Mouse (Mus musculus) heart, embryonic 15.5 days (tissue): Measurements from ENCODE around the gene Babam1. TPM values are rescaled to one million over a fixed set of nuclear protein-coding genes. Genes with fewer than 3 reads are reported as not detected.

Source experiments
- ATAC-seq: fragments of 200-750 bp; cut with Nextera tagmentation; replicated peaks from 2 replicates; pipeline ENCODE4 v1.8.0; 2017; ENCODE audit warnings: low read depth, moderate TSS enrichment; ENCODE audit not compliant: insufficient number of reproducible peaks, insufficient read depth, low FRiP score
- H3K27ac ChIP-seq: fragments of 300-500 bp; sonication (generic); 2 replicates; pipeline ENCODE4 v1.5.1; 2015; ENCODE audit warnings: mild to moderate bottlenecking, inconsistent platforms
- H3K27me3 ChIP-seq: fragments of 300-500 bp; sonication (generic); 2 replicates; pipeline ENCODE4 v1.6.1; 2015; ENCODE audit warnings: inconsistent platforms
- H3K36me3 ChIP-seq: fragments of 300-500 bp; sonication (generic); 2 replicates; pipeline ENCODE4 v1.6.1; 2015; ENCODE audit warnings: mild to moderate bottlenecking, inconsistent platforms
- H3K4me1 ChIP-seq: fragments of 300-500 bp; sonication (generic); replicated peaks from 2 replicates; pipeline ENCODE4 v1.6.1; 2015; ENCODE audit warnings: inconsistent platforms
- H3K4me2 ChIP-seq: fragments of 300-500 bp; sonication (generic); 2 replicates; pipeline ENCODE4 v1.6.1; 2015; ENCODE audit warnings: inconsistent platforms, mild to moderate bottlenecking, moderate library complexity
- H3K4me3 ChIP-seq: fragments of 300-500 bp; sonication (generic); 2 replicates; pipeline ENCODE4 v1.5.1; 2015; ENCODE audit warnings: mild to moderate bottlenecking, inconsistent platforms
- H3K9ac ChIP-seq: fragments of 300-500 bp; sonication (generic); 2 replicates; pipeline ENCODE4 v1.6.1; 2015; ENCODE audit warnings: mild to moderate bottlenecking, inconsistent platforms
- H3K9me3 ChIP-seq: fragments of 300-500 bp; sonication (generic); replicated peaks from 2 replicates; pipeline ENCODE4 v1.6.1; 2016; ENCODE audit warnings: inconsistent platforms
- WGBS: fragments of 180-500 bp; shearing (Covaris S2); methylation state at CpG from one replicate; pipeline ENCODE4 v1.1.7; 2015; ENCODE audit warnings: mixed read lengths; 5-methylcytosine and 5-hydroxymethylcytosine counted together
- polyA plus RNA-seq: library from polyadenylated mRNA; unstranded; fragments of >200 nt; fragmentation: Nextera tagmentation; extraction: Ambion mirVana; gene quantifications from 2 replicates; pipeline ENCODE4 v1.2.1, GENCODE M21; 2015

Gene Babam1
- 75.5 and 89.9 TPM in 2 replicates for polyA plus RNA-seq

DNA sequence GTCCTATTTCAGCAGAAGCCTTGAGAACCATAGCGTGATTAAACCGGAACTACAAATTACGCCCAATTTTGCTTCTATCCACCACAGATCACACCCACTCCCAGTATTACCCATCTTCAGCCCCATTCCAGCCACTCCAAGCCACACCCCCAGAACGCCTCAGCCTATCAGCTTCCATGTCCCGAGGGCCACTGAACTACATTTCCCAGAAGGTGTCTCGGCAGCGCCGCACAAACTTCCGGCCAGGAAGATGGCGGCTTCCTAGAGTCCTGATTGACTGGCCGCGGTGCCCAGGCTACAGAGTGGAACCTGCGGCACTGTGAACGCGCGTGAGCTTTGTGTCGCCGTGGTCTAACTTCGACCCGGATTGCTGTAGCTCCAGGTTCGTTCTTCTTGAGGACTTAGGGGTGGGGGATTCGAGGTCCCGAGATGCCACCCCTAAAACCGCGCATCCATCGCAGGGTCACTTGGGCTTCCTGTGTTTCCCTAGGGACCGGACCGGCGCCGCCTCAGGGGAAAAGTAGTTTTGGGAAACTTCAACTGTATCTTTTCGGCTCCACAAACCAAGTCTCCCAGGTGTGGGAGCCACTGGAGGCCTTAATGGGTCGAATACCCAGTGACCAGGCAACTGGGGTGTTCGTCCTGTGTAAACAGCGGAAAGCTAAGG is at the start of gene Babam1:
Gene Babam1, plus strand, starts transcription at position 223 of the 667 bp plus-strand sequence.
- Histone ChIP-seq H3K27ac (peak within 1 kb of the TSS; percentile 81), H3K9ac (peak within 1 kb of the TSS; percentile 76), H3K9me3 (no peaks in the 10 kb centered on the region), H3K4me1 (peaks cover 13% of the 10 kb centered on the region), H3K4me3 (peak within 1 kb of the TSS; percentile 64), H3K4me2 (peak within 1 kb of the TSS; percentile 84), H3K36me3 (peaks cover 13% of the 10 kb centered on the region), H3K27me3 (no peaks in the 10 kb centered on the region)
- peak; percentile 91 for ATAC-seq
- under 1% methylated on average over 34 of the region's 34 CpGs for WGBS

DNA sequence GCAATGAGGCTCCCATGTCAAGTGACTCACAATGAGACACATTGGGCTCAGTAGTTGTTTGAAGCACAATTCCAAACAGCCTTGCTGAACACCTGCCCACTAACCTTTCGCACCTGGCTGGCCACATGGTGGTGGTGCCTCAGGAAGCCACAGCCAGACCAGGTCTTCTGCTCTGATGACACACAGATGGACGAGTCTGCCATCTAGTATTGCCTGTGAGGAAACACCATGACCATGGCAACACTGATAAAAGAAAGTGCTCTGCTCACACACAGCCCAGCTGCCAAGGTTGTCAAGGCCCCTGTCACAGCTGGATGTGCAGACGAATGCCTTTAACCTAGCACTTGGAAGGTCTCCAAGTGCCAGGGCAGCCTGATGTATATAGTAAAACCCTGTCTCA is 45.5 kb upstream of the Babam1 start:
- H3K9ac ChIP-seq, result no peak overlapping the region
- no peak overlapping the region for H3K4me3 ChIP-seq
- WGBS, result 48% methylated on average over 3 of the region's 3 CpGs
- H3K27ac ChIP-seq, result no peak overlapping the region
- H3K4me2 ChIP-seq, result no peak overlapping the region
- no peak; the same call in 1 of the 2 replicates for ATAC-seq
- H3K4me1 ChIP-seq, result peaks cover 4% of the 10 kb centered on the region; the same call in 1 of the 2 replicates
- H3K27me3 ChIP-seq, result no peaks in the 10 kb centered on the region
- H3K9me3 ChIP-seq, result no peaks in the 10 kb centered on the region
- H3K36me3 ChIP-seq, result peaks cover 90% of the 10 kb centered on the region

DNA sequence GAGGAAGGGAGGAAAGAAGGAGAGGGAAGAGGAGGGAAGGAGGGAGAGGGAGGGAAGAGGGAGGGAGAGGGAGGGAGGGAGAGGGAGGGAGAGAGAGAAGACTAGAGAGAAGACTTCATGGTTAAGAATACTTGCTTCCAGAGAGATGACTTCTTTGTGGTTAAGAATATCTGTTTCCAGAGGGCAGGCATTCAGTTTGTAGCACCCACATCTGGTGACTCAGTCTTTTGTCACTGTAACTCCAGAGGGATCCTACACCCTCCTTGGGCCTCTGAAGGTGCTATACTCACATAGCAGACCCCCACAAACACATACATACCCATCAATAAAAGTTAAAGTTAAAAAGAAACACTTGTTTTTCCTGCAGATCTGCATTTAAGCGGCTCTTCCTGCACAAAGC is 45.1 kb upstream of the Babam1 start:
- Histone ChIP-seq H3K4me2 (no peak overlapping the region), H3K36me3 (peaks cover 90% of the 10 kb centered on the region)
- 93% methylated on average over 1 of the region's 1 CpGs for WGBS

DNA sequence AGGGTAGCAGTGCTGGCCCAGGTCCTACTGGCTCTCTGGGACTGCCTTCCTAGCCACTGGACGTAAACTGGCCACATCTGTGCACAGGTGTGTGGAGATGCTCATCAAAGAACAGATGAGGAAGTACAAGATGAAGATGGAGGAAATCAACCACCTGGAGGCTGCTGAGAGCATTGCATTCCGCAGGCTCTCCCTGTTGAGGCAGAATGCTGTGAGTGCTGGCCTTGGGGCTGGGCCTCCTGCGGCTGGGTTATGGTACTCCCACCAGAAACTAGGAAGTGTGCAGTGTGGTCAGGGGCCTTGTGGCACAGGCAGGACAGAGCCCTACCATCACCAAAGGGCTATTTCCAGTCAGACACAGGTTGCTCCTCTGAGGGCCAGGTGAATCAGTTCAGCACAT is 38.6 kb upstream of the Babam1 start:
- no peak overlapping the region for H3K4me2 ChIP-seq
- peaks cover 73% of the 10 kb centered on the region for H3K36me3 ChIP-seq
- no peaks in the 10 kb centered on the region for H3K9me3 ChIP-seq
- no peaks in the 10 kb centered on the region for H3K27me3 ChIP-seq
- WGBS, result 91% methylated on average over 3 of the region's 3 CpGs
- no peak overlapping the region for H3K9ac ChIP-seq
- H3K4me3 ChIP-seq, result no peak overlapping the region
- no peak overlapping the region for H3K27ac ChIP-seq
- no peak for ATAC-seq
- H3K4me1 ChIP-seq, result no peaks in the 10 kb centered on the region

More for the DNA sequence above, 45.1 kb upstream of the Babam1 start:
- no peak overlapping the region for H3K4me3 ChIP-seq
- no peaks in the 10 kb centered on the region for H3K27me3 ChIP-seq
- H3K9me3 ChIP-seq, result no peaks in the 10 kb centered on the region
- no peak overlapping the region for H3K9ac ChIP-seq
- peaks cover 4% of the 10 kb centered on the region; the same call in 1 of the 2 replicates for H3K4me1 ChIP-seq
- no peak overlapping the region for H3K27ac ChIP-seq
- ATAC-seq, result no peak

DNA sequence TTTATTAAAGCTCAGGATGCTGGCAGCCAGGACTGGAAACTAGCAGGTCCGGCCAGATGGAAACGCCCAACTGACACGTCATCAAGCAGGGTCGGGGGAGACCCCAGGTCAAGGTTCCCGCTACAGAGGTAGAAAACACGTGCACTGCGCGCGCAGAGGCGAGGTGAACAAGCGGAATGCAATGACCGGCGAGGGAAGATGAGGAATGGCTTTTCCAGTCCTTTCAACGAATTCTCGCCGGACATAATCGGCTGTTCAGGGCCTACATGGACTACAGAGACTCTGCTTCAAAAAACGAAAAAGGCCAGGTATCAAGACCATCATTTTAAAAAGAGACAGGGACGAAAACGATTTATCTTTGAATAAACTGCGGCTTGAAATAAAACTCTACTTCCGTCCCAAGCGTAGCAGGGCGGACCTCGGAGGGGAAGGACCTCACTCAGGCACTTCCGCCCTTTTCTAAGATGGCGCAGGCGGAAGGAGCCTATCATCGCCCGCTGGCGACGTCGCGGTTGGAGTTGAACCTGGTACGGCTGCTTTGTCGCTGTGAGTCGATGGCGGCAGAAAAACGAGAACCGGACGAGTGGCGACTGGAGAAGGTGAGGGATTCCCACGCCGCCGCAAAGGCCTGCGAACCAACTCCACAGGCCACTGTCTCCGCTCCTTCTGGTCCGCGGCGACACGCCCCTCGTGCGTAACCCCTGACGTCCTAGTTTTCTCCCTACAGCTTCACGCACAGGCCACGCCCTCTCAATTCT is 29.7 kb upstream of the Babam1 start, which contains the start of gene Use1:
Gene Use1, plus strand, starts transcription at position 78 of the 758 bp plus-strand sequence.
- peak; percentile 82 for ATAC-seq
- WGBS, result under 1% methylated on average over 56 of the region's 56 CpGs

DNA sequence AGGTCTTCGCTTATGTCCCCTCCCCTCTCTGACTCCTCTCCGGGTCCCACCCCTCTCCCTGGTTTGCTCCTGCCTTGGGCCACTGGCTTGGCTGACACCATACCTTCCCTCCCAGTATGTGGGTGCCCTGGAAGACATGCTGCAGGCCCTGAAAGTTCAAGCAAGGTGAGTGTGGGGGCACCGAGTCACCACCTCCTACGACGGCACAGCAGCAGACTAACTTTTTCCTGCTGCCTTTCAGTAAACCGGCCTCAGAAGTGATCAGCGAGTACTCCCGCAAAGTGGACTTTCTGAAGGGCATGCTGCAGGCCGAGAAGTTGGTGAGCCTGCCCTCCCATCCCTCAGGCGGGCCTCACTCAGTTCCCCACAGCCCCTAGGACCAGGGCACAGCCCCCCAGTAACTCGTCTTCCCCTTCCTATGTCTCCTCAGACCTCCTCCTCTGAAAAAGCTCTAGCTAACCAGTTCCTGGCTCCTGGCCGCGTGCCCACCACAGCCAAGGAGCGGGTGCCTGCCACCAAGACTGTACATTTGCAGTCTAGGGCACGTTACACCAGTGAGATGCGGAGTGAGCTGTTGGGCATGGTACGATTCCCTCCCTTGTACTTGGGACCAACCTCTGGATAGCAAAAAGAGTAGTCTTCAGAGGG is 29.0 kb upstream of the Babam1 start:
- Histone ChIP-seq H3K27me3 (no peaks in the 10 kb centered on the region), H3K4me3 (peak overlapping the region; percentile 79), H3K27ac (peak overlapping the region; percentile 93), H3K9ac (peak overlapping the region; percentile 70), H3K36me3 (peaks cover 7% of the 10 kb centered on the region; the same call in 1 of the 2 replicates), H3K4me2 (peak overlapping the region; percentile 87), H3K4me1 (peaks cover 33% of the 10 kb centered on the region), H3K9me3 (no peaks in the 10 kb centered on the region)
- 39% methylated on average over 17 of the region's 17 CpGs for WGBS
- ATAC-seq, result no peak

More for the DNA sequence above, 29.7 kb upstream of the Babam1 start, which contains the start of gene Use1:
- Histone ChIP-seq H3K4me1 (peaks cover 33% of the 10 kb centered on the region), H3K27ac (peak within 1 kb of the TSS; percentile 93), H3K36me3 (peaks cover 7% of the 10 kb centered on the region; the same call in 1 of the 2 replicates), H3K9me3 (no peaks in the 10 kb centered on the region), H3K4me3 (peak within 1 kb of the TSS; percentile 79), H3K4me2 (peak within 1 kb of the TSS; percentile 87), H3K9ac (peak within 1 kb of the TSS; percentile 70), H3K27me3 (no peaks in the 10 kb centered on the region)

DNA sequence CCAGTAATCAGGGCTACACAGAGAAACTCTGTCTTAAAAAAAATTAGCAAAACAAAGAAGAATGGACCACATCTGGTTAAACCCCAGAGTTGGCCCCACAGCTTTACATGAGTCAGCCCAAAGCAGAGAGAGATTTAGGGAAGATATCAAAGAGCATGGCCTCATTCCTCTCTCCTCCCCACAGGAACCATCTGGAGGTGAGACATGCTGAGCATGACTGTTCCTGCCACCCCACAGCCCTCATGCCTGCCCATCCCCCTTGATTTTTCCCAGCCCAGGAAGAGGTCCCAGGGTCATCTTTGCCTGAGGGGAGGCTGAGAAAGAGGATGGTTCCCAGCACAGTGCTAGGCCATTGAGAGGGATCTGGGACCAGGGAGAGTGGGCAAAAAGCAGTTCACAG is 28.3 kb upstream of the Babam1 start:
- no peak for ATAC-seq
- H3K27ac ChIP-seq, result peak overlapping the region; percentile 93
- no peak overlapping the region; the same call in 1 of the 2 replicates for H3K9ac ChIP-seq
- no peaks in the 10 kb centered on the region for H3K9me3 ChIP-seq
- H3K27me3 ChIP-seq, result no peaks in the 10 kb centered on the region
- no peak overlapping the region for H3K4me3 ChIP-seq
- H3K4me1 ChIP-seq, result peaks cover 33% of the 10 kb centered on the region
- peaks cover 7% of the 10 kb centered on the region; the same call in 1 of the 2 replicates for H3K36me3 ChIP-seq
- H3K4me2 ChIP-seq, result peak overlapping the region; percentile 87; the same call in 1 of the 2 replicates

DNA sequence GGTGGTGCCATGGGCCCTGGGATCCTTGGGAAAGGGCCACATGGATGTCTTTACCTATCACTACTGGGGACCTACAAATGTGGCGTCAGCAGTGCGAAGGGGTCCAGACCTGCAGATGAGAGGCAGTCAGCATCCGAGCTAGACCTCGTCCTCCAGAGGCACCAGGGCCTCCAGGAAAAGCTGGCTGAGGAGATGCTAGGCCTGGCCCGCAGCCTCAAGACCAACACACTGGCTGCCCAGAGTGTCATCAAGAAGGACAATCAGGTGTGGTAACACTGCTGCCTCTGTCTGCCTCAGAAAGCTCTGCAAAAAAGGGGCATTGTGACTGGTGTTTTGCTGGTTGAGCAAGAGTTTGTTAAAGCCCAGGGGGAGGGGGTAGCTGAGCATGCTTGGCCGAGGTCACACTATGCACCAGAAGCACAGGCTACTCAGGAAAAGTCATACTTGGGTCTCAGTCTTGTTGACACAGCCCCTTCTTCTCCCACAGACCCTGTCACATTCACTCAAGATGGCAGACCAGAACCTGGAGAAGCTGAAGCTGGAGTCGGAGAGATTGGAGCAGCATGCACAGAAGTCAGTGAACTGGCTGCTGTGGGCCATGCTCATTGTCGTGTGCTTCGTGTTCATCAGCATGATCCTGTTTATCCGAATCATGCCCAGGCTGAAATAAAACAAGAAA is 27.5 kb upstream of the Babam1 start:
- Histone ChIP-seq H3K4me1 (peaks cover 33% of the 10 kb centered on the region), H3K4me3 (no peak overlapping the region), H3K9ac (no peak overlapping the region), H3K27me3 (no peaks in the 10 kb centered on the region), H3K4me2 (no peak overlapping the region), H3K9me3 (no peaks in the 10 kb centered on the region), H3K36me3 (peaks cover 14% of the 10 kb centered on the region), H3K27ac (peak overlapping the region; percentile 90)
- no peak for ATAC-seq
- WGBS, result 92% methylated on average over 10 of the region's 10 CpGs

DNA sequence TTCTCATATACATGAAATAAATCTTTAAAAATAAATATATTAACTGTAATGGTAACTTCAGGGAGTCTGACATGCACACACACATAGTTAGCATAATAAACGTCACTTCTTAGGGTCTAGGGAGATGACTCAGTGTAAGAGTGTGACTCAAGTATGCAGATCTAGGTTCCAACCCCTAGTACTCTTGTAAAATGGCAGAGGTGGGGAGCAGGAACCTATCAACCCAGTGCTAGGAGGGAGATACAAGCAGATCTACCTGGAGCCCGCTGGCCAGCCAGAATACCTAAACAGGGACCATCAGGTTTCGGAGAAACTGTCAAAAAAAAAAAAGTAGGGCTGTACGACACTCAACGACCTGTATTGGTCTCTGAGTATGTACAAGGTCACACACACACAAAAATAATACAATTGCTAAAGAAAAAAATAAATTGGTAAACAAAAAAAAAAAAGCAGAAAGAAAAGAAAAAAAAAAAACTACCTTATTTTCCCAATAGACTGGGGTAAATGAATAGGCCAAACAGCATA is 25.9 kb upstream of the Babam1 start:
- Histone ChIP-seq H3K27me3 (no peaks in the 10 kb centered on the region), H3K9me3 (no peaks in the 10 kb centered on the region), H3K36me3 (peaks cover 27% of the 10 kb centered on the region), H3K4me2 (peak overlapping the region; percentile 66), H3K4me1 (peaks cover 43% of the 10 kb centered on the region), H3K9ac (peak overlapping the region; percentile 67), H3K4me3 (peak overlapping the region; percentile 84), H3K27ac (peak overlapping the region; percentile 90)
- 17% methylated on average over 5 of the region's 5 CpGs for WGBS
- ATAC-seq, result no peak

DNA sequence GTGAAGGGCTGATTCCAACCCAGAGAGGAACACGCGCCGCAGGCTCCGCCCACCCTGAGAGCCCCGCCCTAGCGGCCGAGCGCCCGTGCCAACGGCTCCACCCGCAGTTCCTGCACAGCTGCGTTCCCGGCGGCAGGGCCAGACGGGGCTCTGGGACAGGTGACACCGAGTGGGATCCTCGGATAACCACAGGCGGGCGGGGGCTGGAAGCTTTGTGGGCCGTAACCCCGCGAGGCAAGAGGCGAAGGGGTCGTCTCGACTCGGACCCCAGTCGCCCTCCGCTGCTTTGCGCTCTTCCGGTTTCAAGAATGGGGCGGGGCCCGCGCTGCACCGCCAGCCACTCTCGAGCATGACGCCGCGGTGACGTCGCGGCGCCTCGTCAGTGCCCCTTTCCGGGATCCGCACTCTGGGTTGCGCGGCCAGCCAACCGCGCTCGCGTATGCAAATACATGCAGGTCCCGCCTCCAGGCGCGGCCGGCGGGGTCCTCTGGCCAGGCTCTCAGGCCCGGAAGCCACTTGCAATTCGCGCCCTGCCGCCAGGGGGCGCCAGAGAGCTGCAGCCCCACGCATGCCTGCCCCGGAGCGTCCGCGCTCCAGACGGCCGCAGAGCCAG is 25.3 kb upstream of the Babam1 start, which contains the start of gene Ocel1:
Gene Ocel1, plus strand, starts transcription at position 63 of the 613 bp plus-strand sequence.
- peak within 1 kb of the TSS; percentile 90 for H3K27ac ChIP-seq
- no peaks in the 10 kb centered on the region for H3K27me3 ChIP-seq
- WGBS, result 2% methylated on average over 68 of the region's 68 CpGs
- peak within 1 kb of the TSS; percentile 67 for H3K9ac ChIP-seq
- H3K4me3 ChIP-seq, result peak within 1 kb of the TSS; percentile 84
- H3K4me1 ChIP-seq, result peaks cover 47% of the 10 kb centered on the region
- peaks cover 27% of the 10 kb centered on the region for H3K36me3 ChIP-seq
- no peaks in the 10 kb centered on the region for H3K9me3 ChIP-seq
- peak; percentile 83 for ATAC-seq
- H3K4me2 ChIP-seq, result peak within 1 kb of the TSS; percentile 66
